Mouse (Mus musculus) megakaryocyte-erythroid progenitor cell, adult 5-6 weeks (primary cell): ENCODE measurements around the gene St3gal3. TPM values are rescaled to one million over a fixed set of nuclear protein-coding genes. Genes with fewer than 3 reads are reported as not detected.

Experiments used
- ATAC-seq: replicated peaks from 2 replicates; pipeline ENCODE4 v1.8.0; 2016; ENCODE audit warnings: mild to moderate bottlenecking, inconsistent platforms; ENCODE audit not compliant: severe bottlenecking, poor library complexity, low FRiP score, low TSS enrichment
- total RNA-seq, 2 experiments: library from RNA; stranded (forward) in 1 of 2; stranded (reverse) in 1 of 2; fragments of 200-1000, 215-1000 nt in 1 of 2; fragments of >200 nt in 1 of 2; fragmentation: Nextera tagmentation in 1 of 2; gene quantifications; 2 replicates each; pipeline ENCODE4 v1.2.3; 2014 to 2017

St3gal3 gene
- total RNA-seq, 2 experiments from 2014 or later: 6.6 to 14.1 TPM

DNA sequence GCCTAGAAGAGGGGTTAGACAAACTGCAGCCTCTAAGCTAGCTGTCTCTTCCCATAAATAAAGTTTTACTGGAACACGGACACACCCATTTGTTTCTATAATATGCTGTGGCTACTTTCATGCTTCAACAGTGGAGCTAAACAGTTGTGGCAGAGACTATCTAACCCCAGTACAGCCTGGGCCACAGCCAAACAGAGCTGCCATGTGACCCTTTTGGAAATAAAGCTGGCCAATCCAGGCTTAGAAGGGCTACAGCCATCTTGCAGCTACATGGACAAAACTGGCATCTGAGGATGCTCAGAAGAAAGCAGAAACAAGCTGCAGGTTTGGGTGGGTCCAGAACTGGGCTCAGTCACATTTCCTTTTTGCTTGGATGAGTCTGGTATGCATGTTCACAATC lies 158.9 kb downstream of the St3gal3 start:
- no peak for ATAC-seq

GRCm38 (mm10) chr4:117974719-117975118 lies 160.0 kb downstream of the St3gal3 start:
- no peak for ATAC-seq

- no peak for ATAC-seq
These were observed 161.7 kb downstream of the St3gal3 start for GRCm38 (mm10) chr4:117972999-117973398.

- ATAC-seq: no peak
These were observed 170.2 kb downstream of the St3gal3 start for GRCm38 (mm10) chr4:117964346-117965025.

DNA sequence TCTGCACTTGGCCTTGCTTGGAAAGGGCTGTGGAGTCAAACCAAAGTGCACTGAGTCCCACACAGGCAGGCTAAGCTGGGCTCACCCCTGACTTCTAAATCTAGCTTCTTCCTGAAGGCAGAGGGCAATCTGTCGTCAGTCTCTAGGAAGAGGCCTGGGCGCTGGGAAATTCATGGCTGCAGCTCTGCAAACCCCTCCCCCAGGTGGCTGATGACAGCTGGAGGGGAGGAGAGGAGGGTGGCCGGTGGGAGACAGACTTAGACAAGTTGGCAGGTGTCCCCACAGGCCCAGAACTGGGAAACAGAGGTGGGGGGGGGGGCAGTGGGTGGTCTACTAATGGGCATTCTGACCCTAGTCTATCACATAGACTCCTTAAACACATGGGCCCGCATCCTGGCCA lies 177.2 kb downstream of the St3gal3 start:
- no peak for ATAC-seq

GRCm38 (mm10) chr4:117947493-117947892 lies 187.2 kb downstream of the St3gal3 start:
- no peak for ATAC-seq

DNA sequence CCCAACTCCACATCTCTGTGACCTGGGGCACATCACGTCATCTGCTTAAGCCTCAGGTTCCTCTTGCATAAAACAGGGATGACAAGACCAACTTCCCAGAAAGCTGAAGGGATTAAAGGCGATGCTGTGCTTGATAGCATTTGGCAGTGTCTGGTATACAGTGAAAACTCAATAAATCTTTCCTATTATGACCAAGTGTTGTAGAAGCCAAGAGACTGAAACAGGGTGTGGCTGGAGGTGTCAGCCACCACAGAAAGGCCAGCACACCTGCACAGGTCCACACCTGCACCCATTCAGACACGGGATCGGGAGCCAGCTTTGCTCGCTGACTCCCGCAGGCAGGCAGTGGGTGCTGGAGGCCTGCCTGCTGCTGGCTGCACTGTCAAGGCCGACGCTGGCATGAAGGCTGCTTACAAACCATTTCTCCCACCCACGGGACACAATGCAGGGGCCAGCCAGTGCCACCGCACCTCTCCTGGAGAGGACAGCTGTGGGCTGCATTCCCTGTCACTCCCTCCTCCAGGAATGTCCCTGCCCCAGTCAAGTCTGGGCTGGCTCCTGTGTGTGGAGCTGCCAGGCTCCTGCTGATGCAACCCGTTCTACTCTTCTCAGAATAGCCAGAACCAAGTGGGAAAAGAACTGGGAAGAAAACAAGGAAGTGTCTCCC lies 187.9 kb downstream of the St3gal3 start:
- no peak for ATAC-seq

- ATAC-seq: no peak
These were observed 191.4 kb downstream of the St3gal3 start for GRCm38 (mm10) chr4:117943317-117943716.

- ATAC-seq: no peak
These were observed 197.8 kb downstream of the St3gal3 start for GRCm38 (mm10) chr4:117936964-117937363.

GRCm38 (mm10) chr4:117934081-117934480 lies 200.6 kb downstream of the St3gal3 start:
- no peak for ATAC-seq

GRCm38 (mm10) chr4:117933248-117933647 lies 201.5 kb downstream of the St3gal3 start:
- ATAC-seq: no peak

- no peak for ATAC-seq
These were observed 205.3 kb downstream of the St3gal3 start, which contains the start of gene Artn for GRCm38 (mm10) chr4:117929391-117929881. Artn (minus strand) TSS chr4:117929763.

- peak; percentile 88 for ATAC-seq
These were observed 205.9 kb downstream of the St3gal3 start for GRCm38 (mm10) chr4:117928699-117929241.

DNA sequence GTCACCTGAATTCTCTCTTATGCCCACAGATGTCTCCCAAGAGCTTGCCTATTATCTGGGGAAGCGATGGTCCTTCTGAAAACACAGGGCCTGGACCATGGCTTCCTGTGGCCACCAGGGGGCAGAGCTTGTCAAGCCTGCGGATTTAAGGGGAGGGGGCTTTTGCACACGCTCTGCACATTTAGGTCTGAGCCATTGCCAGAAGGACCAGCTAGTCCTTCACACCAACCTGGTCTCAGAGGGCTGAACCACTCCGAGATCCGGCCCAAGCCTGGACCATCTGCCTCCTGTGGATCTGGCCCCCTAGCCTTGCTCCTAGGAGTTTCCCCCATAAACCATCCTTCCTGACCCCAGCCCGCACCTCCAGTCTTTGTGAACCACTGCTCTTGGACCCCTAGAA lies 206.5 kb downstream of the St3gal3 start:
- peak; percentile 31 for ATAC-seq

DNA sequence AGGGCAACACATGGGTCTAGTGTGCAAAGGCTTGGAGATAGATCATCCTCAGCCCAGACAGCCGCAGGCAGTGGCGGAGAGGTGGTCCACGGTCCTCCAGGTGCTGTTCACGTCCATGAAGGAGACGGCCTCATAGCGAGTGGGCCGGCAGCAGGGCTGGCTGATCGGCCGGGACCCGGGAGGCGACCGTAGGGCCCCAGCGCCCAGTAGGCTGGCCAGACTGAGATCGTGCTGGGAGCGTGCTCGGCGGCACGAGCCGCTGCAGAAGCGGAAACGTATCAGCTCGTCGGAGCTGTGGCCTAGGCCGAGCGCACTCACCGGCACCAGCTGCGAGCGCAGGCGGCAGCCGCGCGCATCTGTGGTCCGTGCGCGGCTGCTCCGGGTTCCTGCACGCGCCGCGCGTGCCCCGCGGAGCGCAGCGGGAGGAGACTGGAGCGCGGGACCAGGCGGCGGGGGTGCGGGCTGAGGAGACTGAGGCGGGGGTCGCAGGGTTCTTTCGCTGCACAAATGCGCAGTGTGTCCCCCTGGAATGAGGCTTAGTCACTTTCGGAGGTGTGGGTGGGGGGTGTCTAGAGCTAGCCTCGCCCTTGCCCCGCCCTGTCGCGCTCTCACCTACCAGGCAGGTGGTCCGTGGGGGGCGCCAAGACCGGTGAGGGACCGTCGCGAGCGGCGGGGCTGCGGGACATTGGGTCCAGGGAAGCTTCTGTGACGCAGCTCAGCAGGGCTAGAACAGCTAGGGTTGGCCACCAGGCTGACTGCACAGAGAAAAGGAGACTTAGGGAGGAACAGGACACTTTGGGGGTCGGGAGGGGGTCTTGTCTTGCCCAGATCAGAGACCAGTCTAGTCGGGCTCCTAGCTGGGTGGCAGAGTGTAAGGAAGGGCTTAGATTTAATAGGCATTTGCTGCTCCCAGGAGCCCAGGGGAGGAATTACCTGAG lies 207.9 kb downstream of the St3gal3 start:
- ATAC-seq: no peak

DNA sequence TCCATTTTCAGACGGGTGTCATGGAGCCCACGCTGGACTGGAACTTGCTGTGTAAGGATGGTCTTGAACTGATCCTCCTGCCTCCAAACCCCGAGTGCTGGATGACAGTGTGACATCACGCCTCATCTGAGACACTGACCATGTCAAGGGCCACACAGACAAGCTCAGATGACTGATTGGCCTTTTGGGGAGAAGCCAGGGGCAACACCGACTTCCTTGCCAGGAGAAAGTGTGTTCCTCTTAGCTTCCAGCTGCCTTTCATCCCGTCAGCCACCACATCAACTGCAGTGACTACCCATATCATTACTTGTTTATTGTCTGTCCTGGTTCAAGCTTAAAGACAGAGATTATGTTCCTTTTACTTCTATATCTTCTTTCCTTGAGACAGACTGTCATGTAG lies 209.8 kb downstream of the St3gal3 start:
- no peak for ATAC-seq

- no peak for ATAC-seq
These were observed 211.3 kb downstream of the St3gal3 start for GRCm38 (mm10) chr4:117923450-117923849.

DNA sequence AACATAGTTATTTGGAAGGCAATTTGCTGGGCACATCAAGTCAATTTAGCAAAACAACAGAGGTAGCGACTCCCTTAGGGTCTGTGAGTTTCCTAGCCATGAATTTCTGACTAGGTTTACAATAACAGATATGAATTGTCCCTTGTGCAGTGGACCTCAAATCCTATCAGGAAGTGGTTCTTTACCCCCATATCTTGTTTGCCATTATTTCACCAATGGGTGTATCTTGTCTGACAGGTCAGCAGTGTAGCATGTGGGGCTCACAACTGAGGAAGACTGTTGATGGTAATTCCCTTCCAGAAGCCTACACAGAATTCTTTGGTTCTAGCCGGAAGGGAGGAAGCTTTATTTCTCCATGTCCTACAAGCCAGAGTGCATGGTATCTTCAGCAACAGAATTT lies 213.4 kb downstream of the St3gal3 start:
- no peak for ATAC-seq

GRCm38 (mm10) chr4:117918762-117919161 lies 216.0 kb downstream of the St3gal3 start:
- no peak for ATAC-seq

DNA sequence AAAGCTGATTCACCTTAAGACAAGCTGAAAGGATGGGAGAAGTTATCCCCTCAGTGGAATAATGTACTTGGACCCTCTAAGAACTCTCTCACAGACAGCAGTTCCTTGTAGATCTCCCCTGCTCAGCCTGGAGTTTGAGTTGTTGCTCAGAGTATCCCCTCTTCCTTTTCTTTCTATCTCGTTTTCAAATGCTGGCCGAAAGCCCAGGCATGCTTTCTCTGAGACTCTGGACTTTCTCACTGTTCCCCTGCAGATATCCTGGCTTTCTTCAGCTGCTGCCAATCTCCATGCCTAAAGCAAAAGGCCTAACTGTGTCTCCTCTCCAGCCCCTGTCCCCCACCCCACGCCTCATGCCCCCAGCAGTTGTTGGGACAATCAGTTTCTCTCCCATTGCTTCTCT lies 216.5 kb downstream of the St3gal3 start:
- no peak for ATAC-seq
